In genomic region chr11:88701976-88702659, GRCm38 (mm10) we compare ENCODE assay signal across 10 mouse cellular contexts. TPM values are rescaled to one million over a fixed set of nuclear protein-coding genes. Genes with fewer than 3 reads are reported as not detected.
DNase-seq lines count a peak whose midpoint lies in the region; ATAC-seq lines count a peak whose summit lies in the region.
"Had no signal": no experiment of that assay in that cellular context is flagged by ENCODE, and none has a peak within 500 bp of the region (broad histone marks: within the 10 kb centered on the region; RNA-seq: fewer than 3 reads in every experiment).

No protein-coding gene starts in this region.

- H3K9me3 ChIP-seq in forebrain, embryonic 13.5 days (replicated peaks): no peaks in the 10 kb centered on the region
- no peaks in the 10 kb centered on the region for H3K9me3 ChIP-seq in limb, embryonic 10.5 days (replicated peaks)
- H3K9me3 ChIP-seq in neural tube, embryonic 15.5 days (replicated peaks): no peaks in the 10 kb centered on the region
- H3K9me3 ChIP-seq: G1E; heart, embryonic 15.5 days had no signal

- DNase-seq in lung, postnatal 10 days: peak; percentile 70
- no peak for DNase-seq in lung, postnatal 25 days (ENCODE audit: low spot score)
- no peak for DNase-seq in limb, embryonic 10.5 days (ENCODE audit: low spot score)
- DNase-seq in urinary bladder, adult 2 months (ENCODE audit: low spot score): no peak
- no peak for DNase-seq in left cerebral cortex, postnatal 14 days (ENCODE audit: low spot score in 2 of 2)
- DNase-seq: cerebellum, adult 9-11 months had no signal

- ATAC-seq in forebrain, embryonic 13.5 days: peak; percentile 83
- ATAC-seq in neural tube, embryonic 15.5 days (ENCODE audit: low FRiP score): peak; percentile 36; the same call in 1 of the 2 replicates

- peaks cover 88% of the 10 kb centered on the region for H3K4me1 ChIP-seq in forebrain, embryonic 13.5 days
- H3K4me1 ChIP-seq in limb, embryonic 10.5 days: peaks cover 76% of the 10 kb centered on the region
- peaks cover 66% of the 10 kb centered on the region for H3K4me1 ChIP-seq in neural tube, embryonic 15.5 days

- 6% methylated on average over 6 of the region's 6 CpGs for WGBS in forebrain, embryonic 13.5 days
- 57% methylated on average over 6 of the region's 6 CpGs for WGBS in limb, embryonic 10.5 days
- WGBS in neural tube, embryonic 15.5 days: 28% methylated on average over 6 of the region's 6 CpGs

- peak overlapping the region; percentile 29 for H3K4me2 ChIP-seq in forebrain, embryonic 13.5 days
- H3K4me2 ChIP-seq in neural tube, embryonic 15.5 days: no peak overlapping the region
- H3K4me2 ChIP-seq: heart, embryonic 15.5 days had no signal

- H3K27me3 ChIP-seq in forebrain, embryonic 13.5 days: no peaks in the 10 kb centered on the region
- H3K27me3 ChIP-seq in limb, embryonic 10.5 days (ENCODE audit: low read depth, poor library complexity, severe bottlenecking): no peaks in the 10 kb centered on the region
- H3K27me3 ChIP-seq in neural tube, embryonic 15.5 days (replicated peaks): no peaks in the 10 kb centered on the region
- H3K27me3 ChIP-seq: heart, embryonic 15.5 days had no signal

- no peak overlapping the region for H3K4me3 ChIP-seq in forebrain, embryonic 13.5 days
- H3K4me3 ChIP-seq in limb, embryonic 10.5 days: no peak overlapping the region
- no peak overlapping the region for H3K4me3 ChIP-seq in neural tube, embryonic 15.5 days (replicated peaks)
- H3K4me3 ChIP-seq: heart, embryonic 15.5 days had no signal

- intact Hi-C loops in left cerebral cortex, postnatal 14 days (cut with DNase I): no loop called here

- peak overlapping the region; percentile 79 for H3K27ac ChIP-seq in forebrain, embryonic 13.5 days
- 0 out of 2 replicates have a peak overlapping the region, but pooled peaks have one; percentile 19 for H3K27ac ChIP-seq in limb, embryonic 10.5 days
- peak overlapping the region; percentile 68 for H3K27ac ChIP-seq in neural tube, embryonic 15.5 days (replicated peaks)

- no peak overlapping the region for H3K9ac ChIP-seq in forebrain, embryonic 13.5 days
- no peak overlapping the region for H3K9ac ChIP-seq in neural tube, embryonic 15.5 days (replicated peaks)
- H3K9ac ChIP-seq: heart, embryonic 15.5 days had no signal

- peaks cover 63% of the 10 kb centered on the region for H3K36me3 ChIP-seq in forebrain, embryonic 13.5 days (ENCODE audit: poor library complexity, severe bottlenecking)
- peaks cover 90% of the 10 kb centered on the region for H3K36me3 ChIP-seq in limb, embryonic 10.5 days
- peaks cover 24% of the 10 kb centered on the region for H3K36me3 ChIP-seq in neural tube, embryonic 15.5 days

RNA-seq across cellular contexts. Expression of gene Msi2, which starts 16.2 kb away (rescaled TPM):
- polyA plus RNA-seq in forebrain, embryonic 13.5 days (2015; fragmentation: Nextera tagmentation; extraction: Ambion mirVana): 31.5 and 36.5 TPM in 2 replicates
- 16.8 and 18.1 TPM in 2 replicates for polyA plus RNA-seq in limb, embryonic 10.5 days (2016; fragmentation: Nextera tagmentation; extraction: Ambion mirVana)
- 17.3 and 20.7 TPM in 2 replicates for polyA plus RNA-seq in neural tube, embryonic 15.5 days (2015; fragmentation: Nextera tagmentation; extraction: Ambion mirVana)
- 44.7 and 47.1 TPM in 2 replicates for polyA plus RNA-seq in urinary bladder, adult 2 months (2012; rRNA removed)
- total RNA-seq in left cerebral cortex, postnatal 14 days (2021): 100 to 1,000 TPM in 1 of 2 experiments, 10 to 100 TPM in 1; 97.8 to 103 TPM

Comparison
In these comparisons a context has a peak if more than half of its experiments do, and no peak if none do; other contexts are left out.
1. H3K27ac ChIP-seq: peak in every context shown above with its lines; median percentile 79 in forebrain, embryonic 13.5 days; 68 in neural tube, embryonic 15.5 days; 19 in limb, embryonic 10.5 days.